Comparison of ENCODE assay signal across 13 mouse cellular contexts in the genomic region with DNA sequence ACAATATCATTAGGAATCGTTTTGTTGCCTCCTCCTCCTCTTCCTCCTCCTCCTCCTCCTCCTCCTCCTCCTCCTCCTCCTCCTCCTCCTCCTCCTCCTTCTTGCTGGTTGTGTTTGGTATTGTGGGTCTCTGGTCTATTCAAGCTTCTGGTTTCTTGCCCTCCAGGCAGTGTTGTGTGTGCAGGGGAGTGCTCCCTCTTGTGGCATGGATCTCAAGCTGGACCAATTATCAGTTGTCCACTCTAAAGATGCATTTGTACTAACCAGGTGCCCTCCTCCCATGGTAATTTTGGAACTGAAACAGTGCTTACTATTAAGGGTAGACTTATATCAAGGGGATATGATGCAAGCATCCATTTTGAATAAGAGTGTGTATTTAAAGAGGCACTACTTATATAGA. TPM values are rescaled to one million over a fixed set of nuclear protein-coding genes. Genes with fewer than 3 reads are reported as not detected.
DNase-seq lines count a peak whose midpoint lies in the region; ATAC-seq and TF ChIP-seq lines count a peak whose summit lies in the region.
"Had no signal": no experiment of that assay in that cellular context is flagged by ENCODE, and none has a peak within 500 bp of the region (broad histone marks: within the 10 kb centered on the region; RNA-seq: fewer than 3 reads in every experiment).

No protein-coding gene starts in this region.

- no peak overlapping the region for H3K4me2 ChIP-seq in hindbrain, embryonic 14.5 days (replicated peaks)
- H3K4me2 ChIP-seq: embryonic facial prominence, embryonic 15.5 days; intestine, embryonic 15.5 days; stomach, embryonic 15.5 days had no signal

- no peaks in the 10 kb centered on the region for H3K36me3 ChIP-seq in ES-Bruce4 (ENCODE audit: control insufficient read depth, insufficient read depth, low read length, poor library complexity, severe bottlenecking)
- H3K36me3 ChIP-seq in heart, embryonic 10.5 days: no peaks in the 10 kb centered on the region
- H3K36me3 ChIP-seq in hindbrain, embryonic 14.5 days (replicated peaks; ENCODE audit: control insufficient read depth, insufficient read depth): no peaks in the 10 kb centered on the region
- H3K36me3 ChIP-seq: embryonic facial prominence, embryonic 15.5 days; intestine, embryonic 15.5 days; stomach, embryonic 15.5 days had no signal

- H3K9me3 ChIP-seq in ES-Bruce4 (replicated peaks; ENCODE audit: control insufficient read depth, insufficient read depth, low read length, poor library complexity, severe bottlenecking): no peaks in the 10 kb centered on the region
- H3K9me3 ChIP-seq in heart, embryonic 10.5 days: no peaks in the 10 kb centered on the region
- no peaks in the 10 kb centered on the region for H3K9me3 ChIP-seq in hindbrain, embryonic 14.5 days (ENCODE audit: control insufficient read depth, low read length)
- H3K9me3 ChIP-seq: embryonic facial prominence, embryonic 15.5 days; intestine, embryonic 15.5 days; stomach, embryonic 15.5 days had no signal

- TF ChIP-seq CTCF in layer of hippocampus, adult 2 months (conservative IDR thresholded peaks at IDR 0.05): peak; percentile 68
- peak; percentile 46 for TF ChIP-seq CTCF in ES-Bruce4 (IDR thresholded peaks at IDR 0.05; ENCODE audit: low read depth, low read length)

- TF ChIP-seq EP300 in ES-Bruce4 (IDR thresholded peaks at IDR 0.05; ENCODE audit: insufficient read depth, low read depth, low read length): no peak

- no peak for TF ChIP-seq POLR2A in ES-Bruce4 (IDR thresholded peaks at IDR 0.05; ENCODE audit: insufficient read depth, low read length)

- ATAC-seq in granulocyte monocyte progenitor cell, adult 5-6 weeks (replicated peaks; ENCODE audit: poor library complexity, severe bottlenecking): peak; percentile 48
- ATAC-seq in hindbrain, embryonic 14.5 days (ENCODE audit: low FRiP score): no peak
- ATAC-seq: intestine, embryonic 15.5 days had no signal

- no peaks in the 10 kb centered on the region for H3K4me1 ChIP-seq in ES-Bruce4 (ENCODE audit: control insufficient read depth, insufficient read depth, low read length)
- H3K4me1 ChIP-seq in heart, embryonic 10.5 days: peaks cover 4% of the 10 kb centered on the region; the same call in 1 of the 2 replicates
- H3K4me1 ChIP-seq in hindbrain, embryonic 14.5 days (replicated peaks; ENCODE audit: control insufficient read depth, insufficient read depth, low read length): no peaks in the 10 kb centered on the region
- H3K4me1 ChIP-seq: embryonic facial prominence, embryonic 15.5 days; intestine, embryonic 15.5 days; stomach, embryonic 15.5 days had no signal

- H3K27ac ChIP-seq in layer of hippocampus, adult 2 months: no peak overlapping the region
- H3K27ac ChIP-seq in ES-Bruce4 (ENCODE audit: insufficient read depth, low read length): no peak overlapping the region
- no peak overlapping the region for H3K27ac ChIP-seq in heart, embryonic 10.5 days
- H3K27ac ChIP-seq in hindbrain, embryonic 14.5 days: no peak overlapping the region
- H3K27ac ChIP-seq: embryonic facial prominence, embryonic 15.5 days; intestine, embryonic 15.5 days; stomach, embryonic 15.5 days had no signal

- no peak overlapping the region for H3K4me3 ChIP-seq in layer of hippocampus, adult 2 months
- no peak overlapping the region for H3K4me3 ChIP-seq in ES-Bruce4 (ENCODE audit: low read depth, low read length)
- H3K4me3 ChIP-seq in heart, embryonic 10.5 days: no peak overlapping the region
- no peak overlapping the region for H3K4me3 ChIP-seq in hindbrain, embryonic 14.5 days (replicated peaks; ENCODE audit: low read length)
- H3K4me3 ChIP-seq: embryonic facial prominence, embryonic 15.5 days; intestine, embryonic 15.5 days; stomach, embryonic 15.5 days had no signal

- H3K27me3 ChIP-seq in ES-Bruce4 (ENCODE audit: control insufficient read depth, insufficient read depth, low read length, poor library complexity, severe bottlenecking): no peaks in the 10 kb centered on the region
- H3K27me3 ChIP-seq in heart, embryonic 10.5 days (ENCODE audit: insufficient read depth, poor library complexity, severe bottlenecking): no peaks in the 10 kb centered on the region
- H3K27me3 ChIP-seq in hindbrain, embryonic 14.5 days (ENCODE audit: control insufficient read depth, insufficient read depth, low read length): no peaks in the 10 kb centered on the region
- H3K27me3 ChIP-seq: embryonic facial prominence, embryonic 15.5 days; intestine, embryonic 15.5 days; stomach, embryonic 15.5 days had no signal

- peak; percentile 38 to 49 for DNase-seq in cerebellum, postnatal 10 days
- DNase-seq in cerebellum, adult 18-20 months: no peak
- no peak for DNase-seq in layer of hippocampus, adult 2 months (ENCODE audit: low spot score in 2 of 2)
- DNase-seq in layer of hippocampus, adult 9-11 months: no peak
- no peak for DNase-seq in heart, embryonic 10.5 days (ENCODE audit: low spot score)
- DNase-seq in hindbrain, embryonic 14.5 days (ENCODE audit: low spot score): no peak
- DNase-seq: left cerebral cortex, postnatal 4 days; midbrain, embryonic 14.5 days had no signal

- H3K9ac ChIP-seq in ES-Bruce4 (ENCODE audit: low read depth, poor library complexity, severe bottlenecking): no peak overlapping the region
- H3K9ac ChIP-seq in hindbrain, embryonic 14.5 days: no peak overlapping the region
- H3K9ac ChIP-seq: embryonic facial prominence, embryonic 15.5 days; intestine, embryonic 15.5 days; stomach, embryonic 15.5 days had no signal

- WGBS in heart, embryonic 10.5 days: 77% methylated on average over 1 of the region's 1 CpGs
- WGBS in hindbrain, embryonic 14.5 days: 71% methylated on average over 1 of the region's 1 CpGs

RNA-seq across cellular contexts. Expression of a gene that starts 14.7 kb away (rescaled TPM):
- 1 to 10 TPM; 7.2 to 7.9 TPM for total RNA-seq in layer of hippocampus, adult 2 months (2021)
- polyA plus RNA-seq in ES-Bruce4 (2011; ENCODE audit: insufficient read depth, insufficient read length, low read depth, missing spikeins): 2.3 and 2.7 TPM in 2 replicates
- total RNA-seq in granulocyte monocyte progenitor cell, adult 5-6 weeks (2014; fragmentation: Nextera tagmentation): 6.6 and 11.3 TPM in 2 replicates
- 7.4 and 7.5 TPM in 2 replicates for total RNA-seq in granulocyte monocyte progenitor cell, adult 5-6 weeks (2017)
- polyA plus RNA-seq in heart, embryonic 10.5 days (2016; fragmentation: Nextera tagmentation; extraction: Ambion mirVana): 10.7 and 17.9 TPM in 2 replicates
- polyA plus RNA-seq in hindbrain, embryonic 14.5 days (2014; fragmentation: Nextera tagmentation; extraction: Ambion mirVana): 1.4 and 3.1 TPM in 2 replicates

Comparison
In these comparisons a context has a peak if more than half of its experiments do, and no peak if none do; other contexts are left out.
1. DNase-seq: peak in cerebellum, postnatal 10 days (2 of 2); none in cerebellum, adult 18-20 months (0 of 2), layer of hippocampus, adult 2 months (0 of 2), layer of hippocampus, adult 9-11 months (single experiment), heart, embryonic 10.5 days (single experiment) and hindbrain, embryonic 14.5 days (single experiment).